Mouse (Mus musculus): ENCODE measurements around the gene Gm10322. TPM values are rescaled to one million over a fixed set of nuclear protein-coding genes. Genes with fewer than 3 reads are reported as not detected.
A peak's percentile ranks its signal among the peaks of the same experiment; 100 is the strongest.

The Gm10322 gene
- polyA plus RNA-seq (2012; rRNA removed) = not detected in 2 replicates

- peak; percentile 67 for DNase-seq (ENCODE audit: low read depth)
- TF ChIP-seq POLR2A (IDR thresholded peaks at IDR 0.05; ENCODE audit: borderline replicate concordance, extremely low read depth, insufficient read depth, insufficient read length, poor library complexity, severe bottlenecking) (no peak), CTCF (IDR thresholded peaks at IDR 0.05; ENCODE audit: borderline replicate concordance, extremely low read depth, insufficient read depth, insufficient read length) (0 out of 2 replicates have a peak, but pooled peaks have one; percentile 18)
These were observed at the start of gene Gm10322 for GRCm38 (mm10) chr10:59615981-59616520. Gene Gm10322 (plus strand): TSS chr10:59616063.

- TF ChIP-seq POLR2A (IDR thresholded peaks at IDR 0.05; ENCODE audit: borderline replicate concordance, extremely low read depth, insufficient read depth, insufficient read length, poor library complexity, severe bottlenecking) (no peak), CTCF (IDR thresholded peaks at IDR 0.05; ENCODE audit: borderline replicate concordance, extremely low read depth, insufficient read depth, insufficient read length) (no peak)
- DNase-seq (ENCODE audit: low read depth) = no peak
These were observed 48.9 kb upstream of the Gm10322 start for GRCm38 (mm10) chr10:59566968-59567367.

- DNase-seq (ENCODE audit: low read depth) = peak; percentile 67
- no peak for TF ChIP-seq POLR2A (IDR thresholded peaks at IDR 0.05; ENCODE audit: borderline replicate concordance, extremely low read depth, insufficient read depth, insufficient read length, poor library complexity, severe bottlenecking)
- no peak for TF ChIP-seq CTCF (IDR thresholded peaks at IDR 0.05; ENCODE audit: borderline replicate concordance, extremely low read depth, insufficient read depth, insufficient read length)
These were observed 47.0 kb upstream of the Gm10322 start for GRCm38 (mm10) chr10:59568665-59569480.

GRCm38 (mm10) chr10:59569481-59569869 is 46.4 kb upstream of the Gm10322 start:
- DNase-seq (ENCODE audit: low read depth) = no peak
- TF ChIP-seq CTCF (IDR thresholded peaks at IDR 0.05; ENCODE audit: borderline replicate concordance, extremely low read depth, insufficient read depth, insufficient read length) = no peak
- TF ChIP-seq POLR2A (IDR thresholded peaks at IDR 0.05; ENCODE audit: borderline replicate concordance, extremely low read depth, insufficient read depth, insufficient read length, poor library complexity, severe bottlenecking) = no peak

- DNase-seq (ENCODE audit: low read depth) = no peak
- TF ChIP-seq CTCF (IDR thresholded peaks at IDR 0.05; ENCODE audit: borderline replicate concordance, extremely low read depth, insufficient read depth, insufficient read length) = no peak
These were observed 45.5 kb upstream of the Gm10322 start for GRCm38 (mm10) chr10:59570360-59570759.

GRCm38 (mm10) chr10:59570780-59571179 is 45.1 kb upstream of the Gm10322 start:
- TF ChIP-seq POLR2A (IDR thresholded peaks at IDR 0.05; ENCODE audit: borderline replicate concordance, extremely low read depth, insufficient read depth, insufficient read length, poor library complexity, severe bottlenecking) = no peak
- TF ChIP-seq CTCF (IDR thresholded peaks at IDR 0.05; ENCODE audit: borderline replicate concordance, extremely low read depth, insufficient read depth, insufficient read length) = no peak

GRCm38 (mm10) chr10:59571273-59571672 is 44.6 kb upstream of the Gm10322 start:
- no peak for TF ChIP-seq POLR2A (IDR thresholded peaks at IDR 0.05; ENCODE audit: borderline replicate concordance, extremely low read depth, insufficient read depth, insufficient read length, poor library complexity, severe bottlenecking)
- TF ChIP-seq CTCF (IDR thresholded peaks at IDR 0.05; ENCODE audit: borderline replicate concordance, extremely low read depth, insufficient read depth, insufficient read length) = no peak
- DNase-seq (ENCODE audit: low read depth) = no peak

More at GRCm38 (mm10) chr10:59570780-59571179, 45.1 kb upstream of the Gm10322 start:
- no peak for DNase-seq (ENCODE audit: low read depth)

- DNase-seq (ENCODE audit: low read depth) = no peak
- TF ChIP-seq CTCF (IDR thresholded peaks at IDR 0.05; ENCODE audit: borderline replicate concordance, extremely low read depth, insufficient read depth, insufficient read length) (no peak), POLR2A (IDR thresholded peaks at IDR 0.05; ENCODE audit: borderline replicate concordance, extremely low read depth, insufficient read depth, insufficient read length, poor library complexity, severe bottlenecking) (no peak)
These were observed 43.9 kb upstream of the Gm10322 start for GRCm38 (mm10) chr10:59571964-59572363.

GRCm38 (mm10) chr10:59576305-59576704 is 39.6 kb upstream of the Gm10322 start:
- TF ChIP-seq CTCF (IDR thresholded peaks at IDR 0.05; ENCODE audit: borderline replicate concordance, extremely low read depth, insufficient read depth, insufficient read length) = no peak
- TF ChIP-seq POLR2A (IDR thresholded peaks at IDR 0.05; ENCODE audit: borderline replicate concordance, extremely low read depth, insufficient read depth, insufficient read length, poor library complexity, severe bottlenecking) = no peak
- no peak for DNase-seq (ENCODE audit: low read depth)

GRCm38 (mm10) chr10:59577871-59578801 is 37.7 kb upstream of the Gm10322 start:
- TF ChIP-seq POLR2A (IDR thresholded peaks at IDR 0.05; ENCODE audit: borderline replicate concordance, extremely low read depth, insufficient read depth, insufficient read length, poor library complexity, severe bottlenecking) = no peak
- TF ChIP-seq CTCF (IDR thresholded peaks at IDR 0.05; ENCODE audit: borderline replicate concordance, extremely low read depth, insufficient read depth, insufficient read length) = no peak
- DNase-seq (ENCODE audit: low read depth) = peak; percentile 23

GRCm38 (mm10) chr10:59579645-59580044 is 36.2 kb upstream of the Gm10322 start:
- TF ChIP-seq CTCF (IDR thresholded peaks at IDR 0.05; ENCODE audit: borderline replicate concordance, extremely low read depth, insufficient read depth, insufficient read length) = no peak
- TF ChIP-seq POLR2A (IDR thresholded peaks at IDR 0.05; ENCODE audit: borderline replicate concordance, extremely low read depth, insufficient read depth, insufficient read length, poor library complexity, severe bottlenecking) = no peak
- no peak for DNase-seq (ENCODE audit: low read depth)

All from brain, embryonic 14.5 days (tissue).